Mouse (Mus musculus) layer of hippocampus, postnatal 14 days (tissue): Measurements from ENCODE around the gene Gm21319. TPM values are rescaled to one million over a fixed set of nuclear protein-coding genes. Genes with fewer than 3 reads are reported as not detected.
"Not testable (repeated sequence)": the region's sequence is repeated elsewhere in the genome, so short reads cannot be mapped to it uniquely, and the experiment has no call there.

Experiments
- DNase-seq, 2 experiments: peaks; one replicate each; pipeline ENCODE4 v3.0.0; 2021 to 2022; ENCODE audit warnings: low spot score in 2 of 2, mixed read lengths in 1 of 2
- long read RNA-seq, 2 experiments: library from polyadenylated mRNA; stranded (forward); transcript quantifications; one replicate each; pipeline ENCODE4 v2.0.0; 2021
- total RNA-seq, 2 experiments: library from RNA; stranded (reverse); gene quantifications; 2 replicates each; pipeline ENCODE4 v1.2.3; 2021

Gene Gm21319
- not detected for total RNA-seq
- long read RNA-seq, experiment 1: 0 reads
- long read RNA-seq, experiment 2: 0 reads

DNA sequence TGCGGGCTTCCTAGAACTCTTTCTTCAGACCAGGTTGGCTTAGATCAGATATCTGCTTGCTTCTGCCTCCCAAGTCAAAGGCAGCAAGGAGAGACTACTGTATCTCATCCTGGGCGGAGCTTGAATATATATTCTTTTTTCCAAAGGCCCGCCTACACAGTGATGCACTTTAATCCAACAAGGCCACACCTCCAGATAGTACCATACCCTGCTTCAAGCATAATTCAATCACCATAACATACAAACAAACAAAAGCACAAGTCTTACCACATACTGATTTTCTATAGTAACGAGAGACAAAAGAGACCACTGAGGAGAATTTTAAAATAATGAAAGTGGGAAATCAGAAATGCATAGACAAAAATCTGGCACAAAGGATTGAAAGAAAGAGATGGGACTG is at the start of gene Gm21319:
TSS of gene Gm21319 (minus strand) at position 101 of the 400 bp plus-strand sequence.
- DNase-seq: not testable (repeated sequence)

DNA sequence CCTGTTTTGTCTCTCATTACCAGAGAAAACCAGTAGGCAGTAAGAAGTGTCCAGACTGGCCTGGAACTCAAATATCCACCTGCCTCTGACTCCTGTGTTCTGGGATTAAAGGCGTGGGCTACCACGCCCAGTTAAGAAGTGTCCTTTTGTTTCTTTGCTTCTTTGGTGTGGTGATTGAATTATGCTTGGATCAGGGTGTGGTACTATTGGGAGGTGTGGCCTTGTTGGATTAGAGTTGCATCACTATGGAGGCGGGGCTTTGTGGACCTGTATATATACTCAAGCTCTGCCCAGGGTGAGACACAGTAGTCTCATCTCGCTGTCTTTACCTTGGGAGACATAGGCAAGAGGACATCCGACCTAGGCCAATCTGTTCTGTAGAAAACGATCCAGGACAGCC is 40.7 kb upstream of the Gm21319 start, which contains the start of gene BB287469:
TSS of gene BB287469 (plus strand) at position 301 of the 400 bp plus-strand sequence.
- DNase-seq: not testable (repeated sequence)

DNA sequence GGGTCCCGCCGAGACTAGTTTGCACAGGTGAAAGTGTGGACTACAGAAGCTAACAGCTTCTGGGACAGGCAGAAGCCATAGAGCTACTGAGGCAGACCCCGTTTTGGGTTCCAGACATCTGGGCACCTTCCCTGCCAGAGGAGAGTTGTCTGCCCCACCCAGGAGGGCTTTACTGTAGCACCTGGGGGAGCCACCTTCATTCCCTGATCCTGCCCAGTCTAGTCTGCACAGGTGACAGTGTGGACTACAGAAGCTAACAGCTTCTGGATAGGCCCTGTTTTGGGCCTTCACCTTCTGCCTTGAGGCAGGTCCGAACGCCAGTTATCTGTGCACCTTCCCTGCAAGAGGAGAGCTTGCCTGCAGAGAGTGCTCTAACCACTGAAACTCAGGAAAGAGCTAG is 22.4 kb upstream of the Gm21319 start:
- DNase-seq: not testable (repeated sequence)

DNA sequence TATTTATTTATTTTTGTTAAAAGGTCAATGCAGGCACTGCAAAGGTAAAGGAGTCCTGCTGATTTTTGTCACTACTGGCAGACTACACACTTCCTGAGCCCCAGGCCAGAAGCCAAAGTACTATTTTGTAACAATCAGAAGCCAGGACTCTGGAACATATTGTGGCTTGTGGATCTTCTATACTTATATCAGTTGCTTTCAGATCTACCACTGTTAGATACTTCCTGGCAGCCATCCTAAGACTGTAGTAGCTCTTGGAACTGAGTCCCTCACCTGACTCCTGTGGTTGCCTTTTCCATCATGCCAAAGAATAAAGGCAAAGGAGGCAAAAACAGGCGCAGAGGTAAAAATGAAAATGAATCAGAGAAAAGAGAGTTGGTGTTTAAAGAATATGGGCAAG is 19.7 kb upstream of the Gm21319 start, which contains the start of gene Gm21936:
TSS of gene Gm21936 (plus strand) at position 301 of the 400 bp plus-strand sequence.
- DNase-seq: not testable (repeated sequence)

Other genes with a start within 250 kb of the Gm21319 start
- gene Oog1, start 173.1 kb downstream of the Gm21319 start, total RNA-seq: not detected
- gene Gm4027, start 156.9 kb downstream of the Gm21319 start, total RNA-seq: not detected
- not detected for gene Gm16381, start 131.1 kb downstream of the Gm21319 start, total RNA-seq
- gene Gm21936, start 19.8 kb upstream of the Gm21319 start, total RNA-seq: not detected
- not detected for gene BB287469, start 40.8 kb upstream of the Gm21319 start, total RNA-seq
- gene Gm2001, start 66.6 kb upstream of the Gm21319 start, total RNA-seq: not detected
- gene Gm2016, start 98.3 kb upstream of the Gm21319 start, total RNA-seq: not detected
- gene Gm2022, start 119.6 kb upstream of the Gm21319 start, total RNA-seq: not detected
- gene Gm2035, start 144.1 kb upstream of the Gm21319 start, total RNA-seq: not detected
- gene Gm2042, start 178.3 kb upstream of the Gm21319 start, total RNA-seq: not detected
- gene Gm2075, start 236.1 kb upstream of the Gm21319 start, total RNA-seq: not detected
- gene Gm6803, start 243.0 kb upstream of the Gm21319 start, total RNA-seq: not detected